In genomic region chr2:118790221-118790550, GRCm38 (mm10) we compare ENCODE assay signal across 10 mouse cellular contexts. TPM values are rescaled to one million over a fixed set of nuclear protein-coding genes. Genes with fewer than 3 reads are reported as not detected.
A peak's percentile ranks its signal among the peaks of the same experiment; 100 is the strongest.
DNase-seq lines count a peak whose midpoint lies in the region; ATAC-seq and TF ChIP-seq lines count a peak whose summit lies in the region.
"Had no signal": no experiment of that assay in that cellular context is flagged by ENCODE, and none has a peak within 500 bp of the region (broad histone marks: within the 10 kb centered on the region; RNA-seq: fewer than 3 reads in every experiment).

No protein-coding gene starts in this region.

- H3K27me3 ChIP-seq in heart, embryonic 16.5 days (ENCODE audit: control insufficient read depth, insufficient read depth, low read length): peaks cover 7% of the 10 kb centered on the region
- H3K27me3 ChIP-seq in embryonic facial prominence, embryonic 10.5 days (replicated peaks; ENCODE audit: low read depth, poor library complexity, severe bottlenecking): peaks cover 48% of the 10 kb centered on the region
- H3K27me3 ChIP-seq in hindbrain, embryonic 15.5 days: no peaks in the 10 kb centered on the region
- H3K27me3 ChIP-seq in midbrain, embryonic 13.5 days: peaks cover 14% of the 10 kb centered on the region
- H3K27me3 ChIP-seq in kidney, adult 2 months (replicated peaks; ENCODE audit: control insufficient read depth, insufficient read depth, low read length): no peaks in the 10 kb centered on the region

- H3K4me3 ChIP-seq in heart, embryonic 16.5 days (ENCODE audit: low read length): peak overlapping the region; percentile 37
- H3K4me3 ChIP-seq in embryonic facial prominence, embryonic 10.5 days: peak overlapping the region; percentile 40
- H3K4me3 ChIP-seq in hindbrain, embryonic 15.5 days: no peak overlapping the region
- no peak overlapping the region for H3K4me3 ChIP-seq in midbrain, embryonic 13.5 days (replicated peaks)
- H3K4me3 ChIP-seq in kidney, adult 2 months (ENCODE audit: insufficient read depth, low read depth, low read length): no peak overlapping the region

- DNase-seq in heart, postnatal 25 days (ENCODE audit: low spot score): no peak
- no peak for DNase-seq in embryonic facial prominence, embryonic 10.5 days (ENCODE audit: low spot score)
- DNase-seq in natural killer cell, adult 2 months (ENCODE audit: low spot score in 2 of 2): no peak
- DNase-seq in kidney, adult 2 months: no peak
- no peak for DNase-seq in thymus, postnatal 4 days

- no peaks in the 10 kb centered on the region for H3K9me3 ChIP-seq in heart, embryonic 16.5 days (replicated peaks; ENCODE audit: control insufficient read depth, low read length)
- no peaks in the 10 kb centered on the region for H3K9me3 ChIP-seq in embryonic facial prominence, embryonic 10.5 days
- H3K9me3 ChIP-seq in hindbrain, embryonic 15.5 days: no peaks in the 10 kb centered on the region
- H3K9me3 ChIP-seq in midbrain, embryonic 13.5 days: no peaks in the 10 kb centered on the region

- intact Hi-C loops in heart, postnatal 25 days (cut with DNase I): loop anchor here (1.0 kb wide), 1 partner anchor 93 kb away; no protein-coding TSS in a partner anchor

- H3K9ac ChIP-seq in heart, embryonic 16.5 days (ENCODE audit: low read length): peak overlapping the region; percentile 44; the same call in 1 of the 2 replicates
- no peak overlapping the region for H3K9ac ChIP-seq in hindbrain, embryonic 15.5 days
- H3K9ac ChIP-seq in midbrain, embryonic 13.5 days (replicated peaks): no peak overlapping the region

- 57% methylated on average over 12 of the region's 12 CpGs for WGBS in heart, embryonic 16.5 days
- 55% methylated on average over 12 of the region's 12 CpGs for WGBS in embryonic facial prominence, embryonic 10.5 days
- 45% methylated on average over 12 of the region's 12 CpGs for WGBS in hindbrain, embryonic 15.5 days
- 52% methylated on average over 12 of the region's 12 CpGs for WGBS in midbrain, embryonic 13.5 days
- whole genome bisulfite sequencing in kidney, adult 2 months: 64% methylated on average over 12 of the region's 12 CpGs

- peaks cover 8% of the 10 kb centered on the region; the same call in 1 of the 2 replicates for H3K4me1 ChIP-seq in heart, embryonic 16.5 days (ENCODE audit: control insufficient read depth, insufficient read depth, low read length)
- peaks cover 9% of the 10 kb centered on the region for H3K4me1 ChIP-seq in embryonic facial prominence, embryonic 10.5 days
- peaks cover 15% of the 10 kb centered on the region for H3K4me1 ChIP-seq in hindbrain, embryonic 15.5 days (replicated peaks)
- H3K4me1 ChIP-seq in midbrain, embryonic 13.5 days (replicated peaks): peaks cover 9% of the 10 kb centered on the region; the same call in 1 of the 2 replicates
- H3K4me1 ChIP-seq in kidney, adult 2 months (ENCODE audit: control insufficient read depth, insufficient read depth, low read length): no peaks in the 10 kb centered on the region

- ATAC-seq in heart, embryonic 16.5 days (replicated peaks; ENCODE audit: extremely low read depth, insufficient read depth, low FRiP score): no peak
- peak; percentile 50; the same call in 1 of the 2 replicates for ATAC-seq in hindbrain, embryonic 15.5 days (ENCODE audit: low FRiP score, low read depth)
- ATAC-seq in midbrain, embryonic 13.5 days: peak; percentile 60

- H3K27ac ChIP-seq in heart, embryonic 16.5 days (ENCODE audit: low read length): no peak overlapping the region
- no peak overlapping the region for H3K27ac ChIP-seq in embryonic facial prominence, embryonic 10.5 days (replicated peaks)
- H3K27ac ChIP-seq in hindbrain, embryonic 15.5 days (replicated peaks): no peak overlapping the region
- H3K27ac ChIP-seq in midbrain, embryonic 13.5 days: no peak overlapping the region
- no peak overlapping the region for H3K27ac ChIP-seq in kidney, adult 2 months (ENCODE audit: insufficient read depth, low read depth, low read length)

- no peaks in the 10 kb centered on the region for H3K36me3 ChIP-seq in heart, embryonic 16.5 days (ENCODE audit: control insufficient read depth, insufficient read depth)
- no peaks in the 10 kb centered on the region for H3K36me3 ChIP-seq in embryonic facial prominence, embryonic 10.5 days (replicated peaks)
- peaks cover 60% of the 10 kb centered on the region for H3K36me3 ChIP-seq in hindbrain, embryonic 15.5 days
- H3K36me3 ChIP-seq in midbrain, embryonic 13.5 days: peaks cover 80% of the 10 kb centered on the region
- H3K36me3 ChIP-seq in kidney, adult 2 months (ENCODE audit: control insufficient read depth, insufficient read depth, low read length): no peaks in the 10 kb centered on the region

- no peak for TF ChIP-seq POLR2A in kidney, adult 2 months (IDR thresholded peaks at IDR 0.05; ENCODE audit: low read depth, low read length)

- TF ChIP-seq CTCF in kidney, adult 2 months (conservative IDR thresholded peaks at IDR 0.05; ENCODE audit: insufficient read depth, insufficient read length, low read depth, low read length): no peak

- peak overlapping the region; percentile 52 for H3K4me2 ChIP-seq in heart, embryonic 16.5 days (ENCODE audit: low read depth, low read length)
- peak overlapping the region; percentile 43 for H3K4me2 ChIP-seq in hindbrain, embryonic 15.5 days
- peak overlapping the region; percentile 22; the same call in 1 of the 2 replicates for H3K4me2 ChIP-seq in midbrain, embryonic 13.5 days (replicated peaks)

RNA-seq across cellular contexts. Expression of gene Disp2, which starts 10.7 kb away (rescaled TPM):
- 0.10 and 0.24 TPM in 2 replicates for polyA plus RNA-seq in heart, embryonic 16.5 days (2015; fragmentation: Nextera tagmentation; extraction: Ambion mirVana)
- under 1 TPM in 1 of 2 experiments, not detected in 1; 0.03 TPM for total RNA-seq in heart, postnatal 25 days (2021)
- 1.2 and 1.4 TPM in 2 replicates for polyA plus RNA-seq in embryonic facial prominence, embryonic 10.5 days (2016; fragmentation: Nextera tagmentation; extraction: Ambion mirVana)
- 71.6 and 73.5 TPM in 2 replicates for polyA plus RNA-seq in hindbrain, embryonic 15.5 days (2015; fragmentation: Nextera tagmentation; extraction: Ambion mirVana)
- 32.7 and 35.8 TPM in 2 replicates for polyA plus RNA-seq in midbrain, embryonic 13.5 days (2015; fragmentation: Nextera tagmentation; extraction: Ambion mirVana)
- 0.35 and 0.67 TPM in 2 replicates for polyA plus RNA-seq in kidney, adult 2 months (2012; rRNA removed)
- total RNA-seq: megakaryocyte progenitor cell, adult 5-6 weeks had no signal

RNA-seq across cellular contexts. Expression of gene Phgr1, which starts 17.6 kb away (rescaled TPM):
- polyA plus RNA-seq in heart, embryonic 16.5 days (2015; fragmentation: Nextera tagmentation; extraction: Ambion mirVana): 1.2 TPM in 1 of 2 replicates, not detected in the other
- total RNA-seq in heart, postnatal 25 days (2021): not detected
- not detected in 2 replicates for polyA plus RNA-seq in embryonic facial prominence, embryonic 10.5 days (2016; fragmentation: Nextera tagmentation; extraction: Ambion mirVana)
- not detected in 2 replicates for polyA plus RNA-seq in hindbrain, embryonic 15.5 days (2015; fragmentation: Nextera tagmentation; extraction: Ambion mirVana)
- not detected in 2 replicates for polyA plus RNA-seq in midbrain, embryonic 13.5 days (2015; fragmentation: Nextera tagmentation; extraction: Ambion mirVana)
- not detected in 2 replicates for polyA plus RNA-seq in kidney, adult 2 months (2012; rRNA removed)
- total RNA-seq: heart, postnatal 14 days; megakaryocyte progenitor cell, adult 5-6 weeks had no signal

RNA-seq across cellular contexts. Expression of gene Knstrn, which starts 23.6 kb away (rescaled TPM):
- 90.7 and 94.0 TPM in 2 replicates for polyA plus RNA-seq in heart, embryonic 16.5 days (2015; fragmentation: Nextera tagmentation; extraction: Ambion mirVana)
- total RNA-seq in heart, postnatal 25 days (2021): 1 to 10 TPM; 1.4 to 1.6 TPM
- polyA plus RNA-seq in embryonic facial prominence, embryonic 10.5 days (2016; fragmentation: Nextera tagmentation; extraction: Ambion mirVana): 149 and 150 TPM in 2 replicates
- 23.0 and 35.1 TPM in 2 replicates for polyA plus RNA-seq in hindbrain, embryonic 15.5 days (2015; fragmentation: Nextera tagmentation; extraction: Ambion mirVana)
- 62.7 and 66.1 TPM in 2 replicates for polyA plus RNA-seq in midbrain, embryonic 13.5 days (2015; fragmentation: Nextera tagmentation; extraction: Ambion mirVana)
- 0.56 and 0.61 TPM in 2 replicates for polyA plus RNA-seq in kidney, adult 2 months (2012; rRNA removed)

RNA-seq across cellular contexts. Expression of gene Ccdc9b, which starts 27.7 kb away (rescaled TPM):
- 2.0 and 3.2 TPM in 2 replicates for polyA plus RNA-seq in heart, embryonic 16.5 days (2015; fragmentation: Nextera tagmentation; extraction: Ambion mirVana)
- total RNA-seq in heart, postnatal 25 days (2021): 10 to 100 TPM; 23.0 to 24.2 TPM
- polyA plus RNA-seq in embryonic facial prominence, embryonic 10.5 days (2016; fragmentation: Nextera tagmentation; extraction: Ambion mirVana): 0.29 and 0.41 TPM in 2 replicates
- polyA plus RNA-seq in hindbrain, embryonic 15.5 days (2015; fragmentation: Nextera tagmentation; extraction: Ambion mirVana): 1.0 and 1.5 TPM in 2 replicates
- 1.7 and 2.1 TPM in 2 replicates for polyA plus RNA-seq in midbrain, embryonic 13.5 days (2015; fragmentation: Nextera tagmentation; extraction: Ambion mirVana)
- polyA plus RNA-seq in kidney, adult 2 months (2012; rRNA removed): 3.4 and 3.6 TPM in 2 replicates

RNA-seq across cellular contexts. Expression of gene Inafm2, which starts 44.6 kb away (rescaled TPM):
- 45.2 and 47.3 TPM in 2 replicates for polyA plus RNA-seq in heart, embryonic 16.5 days (2015; fragmentation: Nextera tagmentation; extraction: Ambion mirVana)
- total RNA-seq in heart, postnatal 25 days (2021): 10 to 100 TPM; 26.7 to 32.4 TPM
- 15.8 and 16.8 TPM in 2 replicates for polyA plus RNA-seq in embryonic facial prominence, embryonic 10.5 days (2016; fragmentation: Nextera tagmentation; extraction: Ambion mirVana)
- 18.9 and 20.6 TPM in 2 replicates for polyA plus RNA-seq in hindbrain, embryonic 15.5 days (2015; fragmentation: Nextera tagmentation; extraction: Ambion mirVana)
- polyA plus RNA-seq in midbrain, embryonic 13.5 days (2015; fragmentation: Nextera tagmentation; extraction: Ambion mirVana): 24.6 and 25.8 TPM in 2 replicates
- polyA plus RNA-seq in kidney, adult 2 months (2012; rRNA removed): 8.1 and 8.7 TPM in 2 replicates

Comparison
In these comparisons a context has a peak if more than half of its experiments do, and no peak if none do; other contexts are left out.
1. H3K4me3 ChIP-seq: peak in heart, embryonic 16.5 days (single experiment) and embryonic facial prominence, embryonic 10.5 days (single experiment); none in hindbrain, embryonic 15.5 days (single experiment), midbrain, embryonic 13.5 days (single experiment) and kidney, adult 2 months (single experiment).
2. RNA of gene Disp2, which starts 10.7 kb away (polyA plus RNA-seq): 71.6 to 73.5 TPM in hindbrain, embryonic 15.5 days and 32.7 to 35.8 TPM in midbrain, embryonic 13.5 days; 1.2 to 1.4 TPM in embryonic facial prominence, embryonic 10.5 days, 0.35 to 0.67 TPM in kidney, adult 2 months and 0.10 to 0.24 TPM in heart, embryonic 16.5 days; every median in the first group is over 10 times any median in the second.
3. RNA of gene Knstrn, which starts 23.6 kb away (polyA plus RNA-seq): 149 to 150 TPM in embryonic facial prominence, embryonic 10.5 days, 90.7 to 94.0 TPM in heart, embryonic 16.5 days, 62.7 to 66.1 TPM in midbrain, embryonic 13.5 days and 23.0 to 35.1 TPM in hindbrain, embryonic 15.5 days; 0.56 to 0.61 TPM in kidney, adult 2 months; every median in the first group is over 10 times any median in the second.
4. Peak in every context shown above with its lines, with median percentiles within 50 percentile points of each other: H3K4me2 ChIP-seq.